27 mouse cellular contexts compared by ENCODE assay signal in genomic region chr2:6113792-6114191, GRCm38 (mm10). TPM values are rescaled to one million over a fixed set of nuclear protein-coding genes. Genes with fewer than 3 reads are reported as not detected.
DNase-seq lines count a peak whose midpoint lies in the region; ATAC-seq and TF ChIP-seq lines count a peak whose summit lies in the region.
"Had no signal": no experiment of that assay in that cellular context is flagged by ENCODE, and none has a peak within 500 bp of the region (broad histone marks: within the 10 kb centered on the region; RNA-seq: fewer than 3 reads in every experiment).

No protein-coding gene starts in this region.

- ATAC-seq in kidney, postnatal 0 days (replicated peaks; ENCODE audit: low FRiP score, low read depth): no peak
- ATAC-seq in midbrain, postnatal 0 days (ENCODE audit: low FRiP score): no peak
- no peak for ATAC-seq in midbrain, embryonic 13.5 days
- ATAC-seq: forebrain, embryonic 13.5 days; forebrain, embryonic 16.5 days; Patski had no signal

- H3K4me2 ChIP-seq in kidney, postnatal 0 days (ENCODE audit: low read length): no peak overlapping the region
- H3K4me2 ChIP-seq in midbrain, postnatal 0 days (ENCODE audit: low read depth, low read length, poor library complexity, severe bottlenecking): no peak overlapping the region
- no peak overlapping the region for H3K4me2 ChIP-seq in midbrain, embryonic 13.5 days (replicated peaks)
- H3K4me2 ChIP-seq: forebrain, embryonic 13.5 days; heart, embryonic 12.5 days; heart, embryonic 15.5 days; hindbrain, embryonic 12.5 days; hindbrain, embryonic 15.5 days had no signal

- no peaks in the 10 kb centered on the region for H3K36me3 ChIP-seq in kidney, postnatal 0 days (ENCODE audit: insufficient read depth, low read length)
- no peaks in the 10 kb centered on the region for H3K36me3 ChIP-seq in midbrain, postnatal 0 days (ENCODE audit: insufficient read depth, low read length)
- H3K36me3 ChIP-seq in midbrain, embryonic 13.5 days: no peaks in the 10 kb centered on the region
- H3K36me3 ChIP-seq: forebrain, embryonic 10.5 days; G1E; heart, embryonic 15.5 days; hindbrain, embryonic 12.5 days; hindbrain, embryonic 15.5 days had no signal

- H3K27ac ChIP-seq in kidney, postnatal 0 days: no peak overlapping the region
- no peak overlapping the region for H3K27ac ChIP-seq in midbrain, postnatal 0 days (ENCODE audit: low read depth, low read length)
- no peak overlapping the region for H3K27ac ChIP-seq in midbrain, embryonic 13.5 days
- H3K27ac ChIP-seq: forebrain, embryonic 10.5 days; forebrain, embryonic 13.5 days; heart, embryonic 15.5 days; hindbrain, embryonic 12.5 days; hindbrain, embryonic 15.5 days had no signal

- intact Hi-C loops in heart, postnatal 36 days (cut with DNase I): no loop called here

- no peaks in the 10 kb centered on the region for H3K9me3 ChIP-seq in kidney, postnatal 0 days (replicated peaks; ENCODE audit: low read length)
- no peaks in the 10 kb centered on the region for H3K9me3 ChIP-seq in midbrain, postnatal 0 days (ENCODE audit: low read length)
- H3K9me3 ChIP-seq in midbrain, embryonic 13.5 days: no peaks in the 10 kb centered on the region
- H3K9me3 ChIP-seq: forebrain, embryonic 10.5 days; forebrain, embryonic 13.5 days; G1E; heart, embryonic 12.5 days; heart, embryonic 15.5 days; hindbrain, embryonic 12.5 days; hindbrain, embryonic 15.5 days had no signal

- WGBS in kidney, postnatal 0 days: 55% methylated on average over 12 of the region's 12 CpGs
- 68% methylated on average over 12 of the region's 12 CpGs for WGBS in midbrain, postnatal 0 days
- WGBS in midbrain, embryonic 13.5 days: 68% methylated on average over 12 of the region's 12 CpGs

- no peak for TF ChIP-seq CTCF in kidney, postnatal 0 days (IDR thresholded peaks at IDR 0.05; ENCODE audit: low read depth)
- TF ChIP-seq CTCF in midbrain, postnatal 0 days (IDR thresholded peaks at IDR 0.05): no peak
- no peak for TF ChIP-seq CTCF in brain, embryonic 14.5 days (IDR thresholded peaks at IDR 0.05; ENCODE audit: borderline replicate concordance, extremely low read depth, insufficient read depth, insufficient read length)

- no peaks in the 10 kb centered on the region for H3K4me1 ChIP-seq in kidney, postnatal 0 days (replicated peaks; ENCODE audit: insufficient read depth, low read length)
- H3K4me1 ChIP-seq in midbrain, postnatal 0 days (ENCODE audit: insufficient read depth, low read length): no peaks in the 10 kb centered on the region
- H3K4me1 ChIP-seq in midbrain, embryonic 13.5 days (replicated peaks): no peaks in the 10 kb centered on the region
- H3K4me1 ChIP-seq: forebrain, embryonic 10.5 days; forebrain, embryonic 13.5 days; heart, embryonic 15.5 days; hindbrain, embryonic 12.5 days; hindbrain, embryonic 15.5 days had no signal

- no peak overlapping the region for H3K4me3 ChIP-seq in kidney, postnatal 0 days (replicated peaks; ENCODE audit: low read depth, low read length)
- no peak overlapping the region for H3K4me3 ChIP-seq in midbrain, postnatal 0 days (ENCODE audit: low read depth, low read length)
- no peak overlapping the region for H3K4me3 ChIP-seq in midbrain, embryonic 13.5 days (replicated peaks)
- H3K4me3 ChIP-seq: forebrain, embryonic 10.5 days; forebrain, embryonic 13.5 days; heart, embryonic 12.5 days; heart, embryonic 15.5 days; hindbrain, embryonic 12.5 days; hindbrain, embryonic 15.5 days had no signal

- 0 out of 2 replicates have a peak overlapping the region, but pooled peaks have one; percentile 8 for H3K9ac ChIP-seq in kidney, postnatal 0 days (ENCODE audit: low read depth, low read length)
- H3K9ac ChIP-seq in midbrain, postnatal 0 days (replicated peaks; ENCODE audit: low read length, poor library complexity, severe bottlenecking): no peak overlapping the region
- H3K9ac ChIP-seq in midbrain, embryonic 13.5 days (replicated peaks): no peak overlapping the region
- H3K9ac ChIP-seq: forebrain, embryonic 13.5 days; heart, embryonic 12.5 days; heart, embryonic 15.5 days; hindbrain, embryonic 12.5 days; hindbrain, embryonic 15.5 days had no signal

- H3K27me3 ChIP-seq in kidney, postnatal 0 days (ENCODE audit: insufficient read depth, low read length): no peaks in the 10 kb centered on the region
- no peaks in the 10 kb centered on the region for H3K27me3 ChIP-seq in midbrain, postnatal 0 days (ENCODE audit: insufficient read depth, low read length)
- no peaks in the 10 kb centered on the region for H3K27me3 ChIP-seq in midbrain, embryonic 13.5 days
- H3K27me3 ChIP-seq: CH12.LX; forebrain, embryonic 13.5 days; heart, embryonic 12.5 days; heart, embryonic 15.5 days; hindbrain, embryonic 12.5 days; hindbrain, embryonic 15.5 days; Patski had no signal

- DNase-seq in heart, adult 11 months: peak; percentile 84
- no peak for DNase-seq in heart, postnatal 36 days
- peak; percentile 25 for DNase-seq in kidney, postnatal 0 days (ENCODE audit: low spot score)
- no peak for DNase-seq in kidney, adult 9 months
- peak; percentile 15 for DNase-seq in midbrain, postnatal 0 days (ENCODE audit: low spot score)
- peak; percentile 8 for DNase-seq in brain, embryonic 14.5 days (ENCODE audit: low read depth)
- DNase-seq: adrenal gland, postnatal 10 days; adrenal gland, postnatal 36 days; B cell, adult 2 months; cerebellum, adult 11-12 months; cerebellum, adult 8-10 months; cerebellum, postnatal 14 days; gastrocnemius, postnatal 10 days; gastrocnemius, postnatal 36 days; heart, postnatal 10 days had no signal

- no peak for TF ChIP-seq POLR2A in brain, embryonic 14.5 days (IDR thresholded peaks at IDR 0.05; ENCODE audit: borderline replicate concordance, extremely low read depth, insufficient read depth, insufficient read length, poor library complexity, severe bottlenecking)

RNA-seq across cellular contexts. Expression of gene Proser2, which starts 16.2 kb away (rescaled TPM):
- total RNA-seq in heart, postnatal 36 days (2021): 10 to 100 TPM; 12.0 to 21.3 TPM
- 16.7 and 17.0 TPM in 2 replicates for polyA plus RNA-seq in kidney, postnatal 0 days (2015; fragmentation: Nextera tagmentation; extraction: Ambion mirVana)
- total RNA-seq in midbrain, postnatal 0 days (2014; rRNA removed): 7.0 and 7.1 TPM in 2 replicates
- polyA plus RNA-seq in midbrain, postnatal 0 days (2015; fragmentation: Nextera tagmentation; extraction: Ambion mirVana): 7.2 and 7.4 TPM in 2 replicates
- polyA plus RNA-seq in midbrain, embryonic 13.5 days (2015; fragmentation: Nextera tagmentation; extraction: Ambion mirVana): 3.3 and 3.4 TPM in 2 replicates
- polyA plus RNA-seq in brain, embryonic 14.5 days (2012; rRNA removed): 2.4 and 3.1 TPM in 2 replicates
- total RNA-seq: granulocyte monocyte progenitor cell, adult 5-6 weeks had no signal
- polyA plus RNA-seq: G1E had no signal

Comparison
In these comparisons a context has a peak if more than half of its experiments do, and no peak if none do; other contexts are left out.
1. DNase-seq: peak in heart, adult 11 months (single experiment), kidney, postnatal 0 days (single experiment), midbrain, postnatal 0 days (single experiment) and brain, embryonic 14.5 days (single experiment); none in heart, postnatal 36 days (0 of 2) and kidney, adult 9 months (single experiment).